Mouse (Mus musculus) c-Kit-positive CD71-positive TER-119-positive erythroid progenitor cells, embryonic 14.5 days (primary cell): Measurements from ENCODE around the gene Ccdc159.

Experiments used
- DNase-seq: peaks from one replicate; pipeline ENCODE4 v3.0.0-alpha.2; 2013; ENCODE audit warnings: low spot score

Gene Ccdc159

GRCm38 (mm10) chr9:21962010-21962409, 34.7 kb downstream of the Ccdc159 start:
- no peak for DNase-seq

- DNase-seq, result peak; percentile 97
Measured at GRCm38 (mm10) chr9:21962416-21963059, 35.3 kb downstream of the Ccdc159 start.

- peak; percentile 82 for DNase-seq
Measured at GRCm38 (mm10) chr9:21963417-21963816, 36.1 kb downstream of the Ccdc159 start, which contains the start of gene Epor. Gene Epor, minus strand, starts transcription at chr9:21963506.

- DNase-seq, result no peak
Measured at GRCm38 (mm10) chr9:21968883-21969282, 41.6 kb downstream of the Ccdc159 start.

GRCm38 (mm10) chr9:21969304-21969703, 42.0 kb downstream of the Ccdc159 start:
- DNase-seq, result no peak

- no peak for DNase-seq
Measured at GRCm38 (mm10) chr9:21976626-21977175, 49.4 kb downstream of the Ccdc159 start.

- DNase-seq, result no peak
Measured at GRCm38 (mm10) chr9:21977331-21977730, 50.1 kb downstream of the Ccdc159 start.

- DNase-seq, result no peak
Measured at GRCm38 (mm10) chr9:21977972-21978371, 50.7 kb downstream of the Ccdc159 start.

- no peak for DNase-seq
Measured at GRCm38 (mm10) chr9:21978398-21979128, 51.3 kb downstream of the Ccdc159 start.

GRCm38 (mm10) chr9:21983911-21984310, 56.6 kb downstream of the Ccdc159 start:
- no peak for DNase-seq
